Mouse (Mus musculus): ENCODE data around the gene Blcap. TPM values are rescaled to one million over a fixed set of nuclear protein-coding genes. Genes with fewer than 3 reads are reported as not detected.
A peak's percentile ranks its signal among the peaks of the same experiment; 100 is the strongest.

The Blcap gene
- polyA plus RNA-seq (2015; fragmentation: Nextera tagmentation; extraction: Ambion mirVana) = 357 and 363 TPM in 2 replicates

DNA sequence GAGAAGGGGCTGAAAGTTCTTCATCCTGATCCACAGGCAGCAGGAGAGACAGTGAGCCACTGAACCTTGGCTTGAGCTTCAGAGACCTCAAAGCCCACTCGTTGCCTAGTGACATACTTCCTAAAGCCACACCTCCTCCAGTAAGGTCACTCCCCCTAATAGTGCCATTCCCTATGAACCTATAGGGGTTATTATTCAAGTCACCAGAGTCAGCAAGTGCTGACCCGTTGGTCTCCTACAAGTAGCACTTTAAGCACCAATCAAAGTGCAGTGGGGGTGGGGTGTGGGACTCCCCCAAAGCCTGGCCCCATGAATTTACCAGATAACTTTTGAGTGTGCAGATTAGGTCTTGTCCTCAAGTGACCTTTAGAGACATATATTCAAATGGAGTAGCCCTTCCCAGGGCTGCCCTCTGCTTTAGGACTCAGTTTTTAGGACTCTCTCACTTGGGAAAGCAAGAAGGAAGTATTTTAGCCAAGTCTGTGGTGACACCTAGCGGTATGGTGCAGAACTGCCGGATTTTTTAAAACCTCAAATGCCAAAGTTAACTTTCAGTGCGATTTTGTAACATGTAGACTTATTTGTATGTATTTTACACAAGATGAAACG is at the start of gene Blcap:
Gene Blcap, minus strand, starts transcription at position 51 of the 609 bp plus-strand sequence.
- H3K27me3 ChIP-seq (ENCODE audit: control insufficient read depth, insufficient read depth, low read depth, low read length) = no peaks in the 10 kb centered on the region
- 12% methylated on average over 6 of the region's 6 CpGs for WGBS
- H3K27ac ChIP-seq (ENCODE audit: low read length) = no peak within 1 kb of the TSS
- H3K4me3 ChIP-seq (ENCODE audit: low read depth, low read length) = no peak within 1 kb of the TSS
- no peak within 1 kb of the TSS for H3K4me2 ChIP-seq (ENCODE audit: low read length)
- peak; percentile 33; the same call in 1 of the 2 replicates for ATAC-seq
- H3K9me3 ChIP-seq (replicated peaks; ENCODE audit: control insufficient read depth, low read length, poor library complexity, severe bottlenecking) = no peaks in the 10 kb centered on the region
- H3K4me1 ChIP-seq (ENCODE audit: control insufficient read depth, insufficient read depth, low read length) = peaks cover 7% of the 10 kb centered on the region
- H3K9ac ChIP-seq (ENCODE audit: low read depth, low read length) = no peak within 1 kb of the TSS
- H3K36me3 ChIP-seq (ENCODE audit: control insufficient read depth, insufficient read depth, low read length) = no peaks in the 10 kb centered on the region

- Histone ChIP-seq H3K27me3 (ENCODE audit: control insufficient read depth, insufficient read depth, low read depth, low read length) (no peaks in the 10 kb centered on the region), H3K4me2 (ENCODE audit: low read length) (no peak overlapping the region), H3K9ac (ENCODE audit: low read depth, low read length) (no peak overlapping the region), H3K4me1 (ENCODE audit: control insufficient read depth, insufficient read depth, low read length) (peaks cover 9% of the 10 kb centered on the region), H3K27ac (ENCODE audit: low read length) (no peak overlapping the region), H3K4me3 (ENCODE audit: low read depth, low read length) (no peak overlapping the region), H3K9me3 (replicated peaks; ENCODE audit: control insufficient read depth, low read length, poor library complexity, severe bottlenecking) (no peaks in the 10 kb centered on the region), H3K36me3 (ENCODE audit: control insufficient read depth, insufficient read depth, low read length) (no peaks in the 10 kb centered on the region)
- ATAC-seq = no peak
- WGBS = 90% methylated on average over 4 of the region's 4 CpGs
Observed at GRCm38 (mm10) chr2:157618393-157618792, 47.3 kb upstream of the Blcap start.

GRCm38 (mm10) chr2:157613997-157614396 is 42.9 kb upstream of the Blcap start:
- H3K27ac ChIP-seq (ENCODE audit: low read length) = no peak overlapping the region
- H3K4me2 ChIP-seq (ENCODE audit: low read length) = 0 out of 2 replicates have a peak overlapping the region, but pooled peaks have one; percentile 6
- no peak overlapping the region for H3K4me3 ChIP-seq (ENCODE audit: low read depth, low read length)
- H3K9me3 ChIP-seq (replicated peaks; ENCODE audit: control insufficient read depth, low read length, poor library complexity, severe bottlenecking) = no peaks in the 10 kb centered on the region
- 12% methylated on average over 11 of the region's 11 CpGs for WGBS
- peaks cover 9% of the 10 kb centered on the region for H3K4me1 ChIP-seq (ENCODE audit: control insufficient read depth, insufficient read depth, low read length)
- peak overlapping the region; percentile 45; the same call in 1 of the 2 replicates for H3K9ac ChIP-seq (ENCODE audit: low read depth, low read length)
- ATAC-seq = no peak; the same call in 1 of the 2 replicates
- H3K36me3 ChIP-seq (ENCODE audit: control insufficient read depth, insufficient read depth, low read length) = no peaks in the 10 kb centered on the region
- H3K27me3 ChIP-seq (ENCODE audit: control insufficient read depth, insufficient read depth, low read depth, low read length) = no peaks in the 10 kb centered on the region

DNA sequence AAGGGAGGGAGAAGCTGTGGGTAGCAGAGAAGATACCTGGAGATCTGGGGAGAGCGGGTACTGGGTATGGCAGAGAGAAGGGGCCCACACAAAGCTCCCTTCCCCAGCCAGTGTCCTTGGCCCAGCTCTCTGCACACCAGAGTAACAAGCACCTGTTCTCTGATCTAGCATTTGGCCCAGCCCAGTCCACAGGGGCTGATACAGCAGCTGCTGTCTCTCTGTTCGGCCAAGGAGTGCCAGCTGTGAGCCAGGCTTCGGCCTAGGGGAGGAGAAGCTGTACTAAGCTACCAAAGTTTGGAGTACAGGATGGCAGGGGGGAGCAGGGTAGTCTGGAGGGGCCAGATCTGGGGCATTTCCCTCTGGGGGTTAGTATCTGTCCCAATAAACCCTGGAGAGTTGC is 40.7 kb upstream of the Blcap start:
- 77% methylated on average over 3 of the region's 3 CpGs for WGBS

DNA sequence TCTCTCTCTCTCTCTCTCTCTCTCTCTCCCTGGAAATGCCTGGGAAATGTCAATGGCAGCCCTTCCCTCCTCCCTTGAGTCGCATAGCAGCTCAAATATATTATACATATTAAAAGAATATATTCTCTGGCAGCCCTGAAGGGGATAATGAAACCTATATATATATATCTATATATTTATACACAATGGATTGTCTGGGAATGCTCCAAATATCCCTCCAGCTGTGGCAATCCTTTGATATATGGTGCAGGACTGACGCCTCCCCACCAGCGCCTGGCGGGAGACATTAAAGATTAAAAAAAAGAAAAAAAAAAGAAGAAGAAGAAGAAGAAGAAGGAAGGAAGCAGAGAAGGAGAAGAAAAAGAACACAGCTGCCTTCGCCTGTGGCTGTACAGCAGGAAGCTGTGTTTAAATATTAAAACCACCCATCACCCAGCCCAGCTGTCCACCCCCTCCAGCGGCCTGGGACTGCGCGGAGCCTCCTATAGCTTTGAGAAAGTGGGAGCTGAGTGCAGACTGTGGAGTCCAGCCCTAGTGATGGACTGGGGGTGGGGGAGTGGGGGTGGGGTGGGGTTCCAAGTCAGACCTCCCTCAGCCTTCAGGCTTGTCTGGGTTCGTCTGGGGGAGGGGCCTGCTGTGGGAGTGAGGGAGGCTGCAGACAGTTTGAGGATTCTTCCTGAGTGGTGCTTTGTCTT is 36.6 kb upstream of the Blcap start:
- Histone ChIP-seq H3K4me3 (ENCODE audit: low read depth, low read length) (no peak overlapping the region), H3K9ac (ENCODE audit: low read depth, low read length) (no peak overlapping the region), H3K4me1 (ENCODE audit: control insufficient read depth, insufficient read depth, low read length) (peaks cover 17% of the 10 kb centered on the region), H3K27ac (ENCODE audit: low read length) (peak overlapping the region; percentile 69), H3K9me3 (replicated peaks; ENCODE audit: control insufficient read depth, low read length, poor library complexity, severe bottlenecking) (no peaks in the 10 kb centered on the region), H3K4me2 (ENCODE audit: low read length) (no peak overlapping the region), H3K27me3 (ENCODE audit: control insufficient read depth, insufficient read depth, low read depth, low read length) (no peaks in the 10 kb centered on the region), H3K36me3 (ENCODE audit: control insufficient read depth, insufficient read depth, low read length) (no peaks in the 10 kb centered on the region)
- peak; percentile 53; the same call in 1 of the 2 replicates for ATAC-seq
- WGBS = 29% methylated on average over 9 of the region's 9 CpGs

More for the DNA sequence above, 40.7 kb upstream of the Blcap start:
- Histone ChIP-seq H3K9ac (ENCODE audit: low read depth, low read length) (no peak overlapping the region), H3K4me3 (ENCODE audit: low read depth, low read length) (no peak overlapping the region), H3K4me2 (ENCODE audit: low read length) (no peak overlapping the region), H3K36me3 (ENCODE audit: control insufficient read depth, insufficient read depth, low read length) (no peaks in the 10 kb centered on the region), H3K27me3 (ENCODE audit: control insufficient read depth, insufficient read depth, low read depth, low read length) (no peaks in the 10 kb centered on the region), H3K27ac (ENCODE audit: low read length) (no peak overlapping the region), H3K4me1 (ENCODE audit: control insufficient read depth, insufficient read depth, low read length) (peaks cover 20% of the 10 kb centered on the region), H3K9me3 (replicated peaks; ENCODE audit: control insufficient read depth, low read length, poor library complexity, severe bottlenecking) (no peaks in the 10 kb centered on the region)
- ATAC-seq = no peak

DNA sequence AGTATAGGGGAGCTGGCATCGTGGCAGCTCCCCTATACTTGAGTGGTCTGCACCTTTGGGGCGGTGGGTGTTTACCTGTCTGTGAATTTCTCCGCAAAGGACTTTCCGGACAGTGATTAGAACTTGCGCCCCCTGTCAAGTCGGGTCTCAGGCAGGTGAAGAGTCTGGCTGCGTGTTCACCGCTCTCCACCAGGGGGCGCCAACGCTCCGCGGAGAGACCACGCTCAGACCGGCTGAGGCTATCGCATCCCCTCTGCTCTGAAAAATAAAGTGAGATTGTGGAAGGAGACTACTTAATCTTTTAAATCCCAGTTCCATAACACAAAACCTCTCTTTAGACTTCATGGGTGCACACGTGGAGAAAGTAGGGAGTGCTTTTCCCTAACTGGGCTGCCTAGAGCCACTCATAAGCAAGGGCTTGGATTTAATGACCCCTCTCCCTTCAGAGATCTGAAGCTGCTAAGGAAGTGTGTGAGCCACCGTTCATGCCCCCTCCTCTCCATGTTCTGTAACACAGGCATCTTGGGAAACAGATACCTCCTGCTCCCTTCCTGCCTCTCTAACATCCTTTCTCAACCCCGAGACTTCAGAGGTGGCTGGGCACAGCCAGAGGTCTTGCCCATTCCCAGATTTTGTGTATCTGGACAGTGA is 34.1 kb upstream of the Blcap start:
- Histone ChIP-seq H3K4me1 (ENCODE audit: control insufficient read depth, insufficient read depth, low read length) (peaks cover 17% of the 10 kb centered on the region), H3K27me3 (ENCODE audit: control insufficient read depth, insufficient read depth, low read depth, low read length) (no peaks in the 10 kb centered on the region), H3K9me3 (replicated peaks; ENCODE audit: control insufficient read depth, low read length, poor library complexity, severe bottlenecking) (no peaks in the 10 kb centered on the region), H3K27ac (ENCODE audit: low read length) (no peak overlapping the region; the same call in 1 of the 2 replicates), H3K4me3 (ENCODE audit: low read depth, low read length) (no peak overlapping the region), H3K4me2 (ENCODE audit: low read length) (no peak overlapping the region), H3K36me3 (ENCODE audit: control insufficient read depth, insufficient read depth, low read length) (no peaks in the 10 kb centered on the region), H3K9ac (ENCODE audit: low read depth, low read length) (0 out of 2 replicates have a peak overlapping the region, but pooled peaks have one; percentile 20)
- peak; percentile 68; the same call in 1 of the 2 replicates for ATAC-seq
- 6% methylated on average over 18 of the region's 18 CpGs for WGBS

GRCm38 (mm10) chr2:157601435-157601839 is 30.4 kb upstream of the Blcap start:
- H3K4me3 ChIP-seq (ENCODE audit: low read depth, low read length) = no peak overlapping the region
- no peak overlapping the region for H3K4me2 ChIP-seq (ENCODE audit: low read length)
- H3K4me1 ChIP-seq (ENCODE audit: control insufficient read depth, insufficient read depth, low read length) = peaks cover 6% of the 10 kb centered on the region
- no peaks in the 10 kb centered on the region for H3K36me3 ChIP-seq (ENCODE audit: control insufficient read depth, insufficient read depth, low read length)
- H3K9ac ChIP-seq (ENCODE audit: low read depth, low read length) = no peak overlapping the region
- no peak for ATAC-seq
- 88% methylated on average over 6 of the region's 6 CpGs for WGBS
- H3K27me3 ChIP-seq (ENCODE audit: control insufficient read depth, insufficient read depth, low read depth, low read length) = no peaks in the 10 kb centered on the region
- no peaks in the 10 kb centered on the region for H3K9me3 ChIP-seq (replicated peaks; ENCODE audit: control insufficient read depth, low read length, poor library complexity, severe bottlenecking)
- no peak overlapping the region for H3K27ac ChIP-seq (ENCODE audit: low read length)

- WGBS = 68% methylated on average over 22 of the region's 22 CpGs
- Histone ChIP-seq H3K9ac (ENCODE audit: low read depth, low read length) (no peak overlapping the region), H3K4me3 (ENCODE audit: low read depth, low read length) (no peak overlapping the region), H3K9me3 (replicated peaks; ENCODE audit: control insufficient read depth, low read length, poor library complexity, severe bottlenecking) (no peaks in the 10 kb centered on the region), H3K36me3 (ENCODE audit: control insufficient read depth, insufficient read depth, low read length) (no peaks in the 10 kb centered on the region), H3K4me2 (ENCODE audit: low read length) (no peak overlapping the region), H3K27me3 (ENCODE audit: control insufficient read depth, insufficient read depth, low read depth, low read length) (no peaks in the 10 kb centered on the region), H3K27ac (ENCODE audit: low read length) (no peak overlapping the region), H3K4me1 (ENCODE audit: control insufficient read depth, insufficient read depth, low read length) (no peaks in the 10 kb centered on the region)
- no peak for ATAC-seq
Observed at GRCm38 (mm10) chr2:157596876-157597566, 25.9 kb upstream of the Blcap start.

Measured in midbrain, embryonic 16.5 days (tissue).